Mouse (Mus musculus) c-Kit-positive CD71-positive TER-119-negative erythroid progenitor cells, embryonic 14.5 days (primary cell): ENCODE data around the gene Vgll4.
A peak's percentile ranks its signal among the peaks of the same experiment; 100 is the strongest.
"Not testable (repeated sequence)": the region's sequence is repeated elsewhere in the genome, so short reads cannot be mapped to it uniquely, and the experiment has no call there.

Experiments used
- DNase-seq: peaks from one replicate; pipeline ENCODE4 v3.0.0-alpha.2; 2013; ENCODE audit warnings: low read depth

Vgll4 gene

DNA sequence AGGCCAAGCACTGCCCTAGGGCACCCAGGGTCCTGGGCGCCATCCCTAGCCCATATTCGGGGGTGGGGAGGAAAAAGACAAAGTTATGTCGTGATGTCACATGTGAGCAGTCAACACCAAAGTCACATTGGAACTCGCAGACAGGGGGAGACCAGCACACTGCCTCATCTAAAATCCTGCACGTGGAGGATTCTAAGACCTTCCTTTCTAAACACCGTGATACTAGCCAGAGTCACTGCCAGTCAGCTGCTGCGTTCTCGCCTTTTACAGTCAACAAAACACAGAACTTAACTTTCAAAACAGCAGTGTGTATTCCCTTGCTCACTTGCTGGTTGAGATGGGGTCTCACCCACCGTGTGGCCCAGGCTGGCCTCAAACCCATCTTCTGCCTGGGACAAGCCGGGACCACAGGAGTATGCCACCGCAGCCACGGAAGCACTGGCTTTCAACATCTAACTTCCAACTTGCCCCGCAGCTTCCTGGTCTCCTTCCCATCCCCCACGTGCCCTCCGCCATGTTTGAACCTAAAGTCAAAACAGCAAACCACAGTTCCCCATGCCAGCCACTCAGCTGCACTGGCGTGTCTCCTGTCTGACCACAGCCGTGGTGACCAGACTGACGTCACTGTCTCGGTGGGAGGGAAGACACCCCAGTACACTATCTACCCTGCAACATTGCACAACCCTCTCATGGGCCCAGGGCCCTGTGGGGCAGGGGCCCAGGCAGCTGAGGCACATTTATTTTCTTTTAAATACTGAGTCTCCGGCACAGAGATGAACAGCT is 76.2 kb downstream of the Vgll4 start:
- no peak for DNase-seq

DNA sequence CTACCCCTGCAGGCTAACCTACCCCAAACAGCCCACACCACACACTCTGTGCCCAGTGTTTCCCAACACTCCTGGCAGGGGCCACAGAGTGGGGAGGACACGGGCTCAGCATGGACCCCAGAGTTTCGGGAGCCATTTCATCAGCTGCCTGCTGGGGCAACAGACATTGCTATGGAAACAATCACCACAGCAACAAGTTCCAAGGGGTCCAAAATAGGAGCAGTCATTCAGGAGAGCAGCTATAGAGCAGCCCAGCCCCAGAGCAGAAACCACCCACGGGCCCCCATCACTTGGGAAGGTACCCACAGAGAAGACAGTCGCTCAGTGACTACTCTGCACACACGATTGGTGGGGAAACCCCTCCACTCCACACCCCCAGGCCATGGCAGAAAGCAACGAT is 77.4 kb downstream of the Vgll4 start:
- DNase-seq: no peak

DNA sequence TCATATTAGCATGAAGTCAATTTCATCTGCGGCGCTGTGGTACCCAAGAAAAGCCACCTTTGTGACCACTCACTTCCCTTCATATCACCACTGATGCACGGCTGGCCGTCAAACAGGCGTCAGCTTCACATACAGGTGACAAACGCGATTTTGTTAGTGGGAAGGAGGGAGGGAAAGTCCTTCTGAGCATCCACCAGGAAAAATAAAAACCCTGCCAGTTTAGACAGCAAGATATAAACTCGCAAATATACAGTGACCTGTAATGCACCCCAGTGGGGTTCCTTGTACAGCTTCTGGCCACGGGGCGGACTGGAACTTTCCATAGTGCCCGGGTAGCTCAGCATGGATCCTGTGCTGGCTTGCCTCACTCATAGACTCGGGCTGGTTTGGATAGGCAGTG is 78.0 kb downstream of the Vgll4 start:
- DNase-seq: no peak

DNA sequence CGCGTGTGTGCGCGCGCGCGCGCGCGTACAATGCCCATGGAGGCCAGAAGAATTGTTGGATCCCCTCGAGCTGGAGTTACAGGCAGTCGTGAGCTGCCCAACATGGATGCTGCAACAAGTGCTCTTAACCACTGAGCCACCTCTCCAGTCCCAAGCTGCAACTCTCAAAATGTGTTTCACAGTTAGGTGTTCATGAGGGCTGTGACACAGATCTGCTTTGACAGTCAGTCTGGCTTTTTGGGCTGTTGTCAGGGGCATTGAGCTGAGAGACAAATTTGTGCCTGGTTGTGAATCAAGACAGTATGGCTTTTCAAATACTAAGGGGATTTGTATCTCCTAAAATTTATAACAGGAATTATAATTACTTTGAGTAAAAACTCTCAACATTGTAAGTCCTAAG is 78.5 kb downstream of the Vgll4 start:
- no peak for DNase-seq

DNA sequence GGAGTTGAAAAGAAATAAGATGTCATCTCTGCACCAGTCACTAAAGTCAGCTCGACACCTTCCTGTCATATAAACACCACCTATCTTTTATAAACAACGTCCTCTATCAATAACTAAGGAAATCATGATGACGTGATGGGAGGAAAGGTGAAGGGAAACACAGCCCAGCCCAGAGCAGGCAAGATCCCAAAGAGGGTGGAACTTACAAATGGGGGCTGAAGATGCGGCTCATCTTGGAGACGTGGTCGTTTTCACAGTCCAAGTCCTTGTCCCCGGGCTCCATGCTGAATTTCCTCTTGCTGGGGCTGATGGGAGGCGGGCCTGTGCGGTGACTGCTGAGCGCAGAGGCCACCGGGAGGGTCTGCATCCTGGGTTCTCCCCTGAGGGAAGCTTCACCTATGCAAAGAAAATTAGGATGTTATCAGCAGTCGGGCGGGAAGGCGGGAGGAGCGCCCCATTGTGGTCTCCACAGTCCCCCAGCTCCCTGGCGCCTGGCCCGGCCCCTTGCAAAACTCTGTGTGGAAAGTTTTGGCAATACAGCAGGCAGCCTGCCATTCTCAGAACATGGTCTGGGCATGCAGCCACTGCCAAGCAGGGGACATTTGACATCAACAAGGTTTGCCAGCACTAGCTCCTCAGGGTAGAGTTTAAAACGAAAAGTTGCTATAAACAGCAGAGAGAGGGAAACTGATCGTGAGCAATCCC is 79.2 kb downstream of the Vgll4 start:
- DNase-seq: no peak

GRCm38 (mm10) chr6:114889971-114890370 is 79.8 kb downstream of the Vgll4 start:
- DNase-seq: not testable (repeated sequence)

- no peak for DNase-seq
Measured at GRCm38 (mm10) chr6:114888922-114889321, 80.9 kb downstream of the Vgll4 start.

DNA sequence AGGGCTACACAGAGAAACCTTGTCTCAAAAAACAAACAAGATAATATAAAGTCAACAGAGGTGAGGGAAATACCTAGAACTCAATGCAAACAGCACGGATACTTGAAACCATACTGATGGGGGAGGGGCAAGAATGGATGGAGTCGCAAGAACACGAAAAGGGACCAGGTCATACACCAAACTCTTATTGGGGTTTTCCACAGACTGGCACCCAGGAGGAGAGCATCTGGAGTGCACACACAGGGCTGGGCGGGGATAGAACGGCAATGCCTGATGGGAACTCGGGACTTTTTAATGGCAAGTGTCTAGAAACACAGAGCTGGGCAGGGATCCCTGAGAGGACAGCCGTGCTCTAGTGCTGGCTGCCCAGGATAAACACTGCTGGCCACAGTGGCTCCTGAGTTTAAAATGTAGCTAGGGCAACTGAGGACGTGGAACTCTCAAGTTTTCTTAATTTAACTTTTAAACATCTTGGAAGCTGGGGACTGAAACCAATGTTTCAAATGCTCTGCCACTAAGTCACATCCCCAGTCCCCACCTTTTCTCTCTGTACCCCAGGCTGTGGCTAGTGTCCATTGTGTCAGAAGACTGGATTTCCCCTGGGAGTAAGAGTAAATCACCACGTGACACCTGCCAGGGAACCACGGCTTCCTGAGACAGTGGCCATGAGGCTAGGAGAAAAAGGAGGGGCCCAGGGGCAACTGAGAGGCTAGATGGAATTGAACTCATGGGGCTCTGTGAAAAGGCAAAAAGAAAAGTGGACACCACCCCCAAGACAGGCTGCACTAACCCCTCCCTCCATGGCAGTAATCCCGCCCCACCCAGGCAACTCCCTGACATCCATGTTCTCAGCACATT is 83.1 kb downstream of the Vgll4 start:
- no peak for DNase-seq

DNA sequence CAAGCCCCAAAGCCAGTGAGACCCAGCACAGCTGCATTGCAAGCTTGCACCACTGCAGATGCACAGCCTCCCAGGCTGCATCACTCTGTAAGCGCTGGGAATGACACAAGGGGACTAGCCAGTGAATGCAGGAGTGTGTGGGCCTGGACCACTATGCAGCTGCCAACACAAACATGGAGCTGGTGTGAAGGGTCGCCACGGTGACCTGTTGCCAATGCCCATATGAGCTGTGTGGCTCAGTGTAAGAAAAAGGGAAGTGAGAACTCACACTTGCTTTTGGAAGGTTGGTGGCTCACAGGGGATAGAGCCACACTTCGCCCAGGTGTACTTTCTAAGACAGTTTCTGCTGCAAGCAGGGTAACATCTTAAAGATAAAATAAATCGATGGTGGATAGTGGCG is 83.8 kb downstream of the Vgll4 start:
- DNase-seq: no peak

DNA sequence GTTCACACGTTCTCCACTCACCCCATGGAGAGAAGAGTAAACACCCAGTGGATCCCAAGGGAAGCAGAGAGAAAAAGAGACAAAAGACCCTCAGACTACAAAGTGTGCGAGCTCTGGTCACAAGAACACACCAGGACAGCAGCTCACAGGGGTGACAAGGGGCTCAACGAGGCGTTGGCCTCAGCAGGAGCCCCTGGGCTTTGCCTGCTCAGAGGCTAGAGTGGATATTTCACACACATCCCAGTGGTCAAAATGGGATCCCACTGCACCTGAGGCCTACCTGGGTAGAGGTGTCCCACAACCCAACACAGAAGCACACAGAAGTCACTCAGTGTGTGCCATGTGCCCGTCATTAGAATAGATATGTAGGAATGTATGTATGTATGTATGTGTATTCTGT is 84.7 kb downstream of the Vgll4 start:
- no peak for DNase-seq

DNA sequence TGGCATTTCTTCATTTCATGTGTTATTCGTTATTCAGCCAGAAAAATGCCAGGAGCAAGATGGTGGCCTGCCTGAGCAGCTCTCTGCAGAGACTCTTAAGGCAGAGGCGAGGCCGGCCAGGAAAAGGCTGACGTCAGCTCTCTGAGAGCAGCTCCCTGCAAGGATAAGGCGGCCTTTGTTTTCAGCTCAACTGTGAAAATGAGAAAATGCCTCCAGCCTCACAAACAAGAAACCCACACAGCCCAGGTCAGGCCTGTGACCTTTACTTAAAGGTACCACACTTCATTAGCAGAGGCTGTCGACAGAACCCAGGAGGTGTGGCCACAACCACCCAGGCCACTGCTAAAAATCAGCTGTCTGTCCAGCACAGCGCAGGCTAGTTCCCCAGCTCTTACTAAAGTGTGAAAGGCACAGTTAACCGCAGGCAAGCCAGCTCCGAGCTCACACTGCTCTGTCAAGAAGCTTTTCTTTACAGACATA is 86.5 kb downstream of the Vgll4 start:
- DNase-seq: no peak

DNA sequence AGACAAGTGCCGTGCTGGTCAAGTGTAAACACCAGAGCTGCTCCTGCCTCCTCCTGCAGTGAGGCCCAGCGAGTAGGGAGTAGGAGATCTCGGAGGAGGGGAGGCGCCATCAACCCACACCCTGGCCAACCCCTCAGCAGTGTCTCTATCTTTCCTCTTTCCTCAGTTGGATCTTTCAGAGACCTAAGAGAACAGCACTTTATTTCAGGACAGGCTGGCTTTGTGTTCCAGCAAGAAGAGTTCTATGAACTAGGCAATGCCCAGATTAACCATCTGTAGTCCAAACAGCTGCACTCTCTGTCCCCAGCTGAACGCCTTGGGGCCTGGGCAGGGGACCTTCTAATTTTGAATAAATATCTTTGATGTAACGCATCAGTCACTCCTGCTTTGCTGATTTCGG is 87.1 kb downstream of the Vgll4 start:
- DNase-seq: no peak

GRCm38 (mm10) chr6:114882212-114882611 is 87.6 kb downstream of the Vgll4 start:
- DNase-seq: no peak

DNA sequence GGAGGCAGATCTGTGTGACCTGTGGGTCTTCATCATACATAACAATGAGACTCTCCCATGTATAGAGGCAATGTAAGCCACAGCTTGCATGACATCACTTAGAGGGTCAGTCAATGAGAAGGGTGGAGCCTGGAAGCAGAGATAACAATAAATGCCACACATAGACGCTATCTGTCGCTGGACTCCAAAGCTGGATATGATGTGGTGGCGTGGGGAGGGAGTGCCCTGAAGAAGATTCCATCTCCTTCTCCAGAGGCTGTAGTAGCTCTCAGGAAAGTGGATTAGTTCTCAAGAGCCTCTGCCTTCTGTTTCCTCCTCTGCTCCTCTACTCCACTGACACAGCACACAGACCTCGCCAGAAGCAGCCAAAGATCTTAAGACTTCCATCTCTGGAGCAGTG is 89.0 kb downstream of the Vgll4 start:
- no peak for DNase-seq

- DNase-seq: no peak
Measured at GRCm38 (mm10) chr6:114878841-114879520, 90.8 kb downstream of the Vgll4 start.

DNA sequence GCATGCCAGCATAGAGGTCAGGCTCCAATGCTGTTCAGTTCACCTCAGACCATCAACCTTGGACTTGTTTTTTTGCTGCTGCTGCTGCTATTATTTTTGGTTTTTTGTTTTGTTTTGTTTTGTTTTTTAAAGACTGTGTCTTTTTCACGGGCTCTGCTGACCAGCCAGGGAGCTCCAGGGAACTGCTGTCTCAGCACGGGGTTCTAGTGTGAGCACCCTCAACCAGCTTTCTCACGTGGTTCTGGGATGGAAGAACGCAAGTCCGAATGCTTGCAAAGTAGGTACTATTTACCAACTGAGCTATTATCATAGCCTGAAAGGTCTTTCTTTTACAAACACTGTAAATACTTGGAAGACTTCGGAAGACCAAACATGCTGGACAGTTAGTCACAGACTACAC is 93.2 kb downstream of the Vgll4 start:
- DNase-seq: no peak

GRCm38 (mm10) chr6:114876033-114876432 is 93.8 kb downstream of the Vgll4 start:
- no peak for DNase-seq

DNA sequence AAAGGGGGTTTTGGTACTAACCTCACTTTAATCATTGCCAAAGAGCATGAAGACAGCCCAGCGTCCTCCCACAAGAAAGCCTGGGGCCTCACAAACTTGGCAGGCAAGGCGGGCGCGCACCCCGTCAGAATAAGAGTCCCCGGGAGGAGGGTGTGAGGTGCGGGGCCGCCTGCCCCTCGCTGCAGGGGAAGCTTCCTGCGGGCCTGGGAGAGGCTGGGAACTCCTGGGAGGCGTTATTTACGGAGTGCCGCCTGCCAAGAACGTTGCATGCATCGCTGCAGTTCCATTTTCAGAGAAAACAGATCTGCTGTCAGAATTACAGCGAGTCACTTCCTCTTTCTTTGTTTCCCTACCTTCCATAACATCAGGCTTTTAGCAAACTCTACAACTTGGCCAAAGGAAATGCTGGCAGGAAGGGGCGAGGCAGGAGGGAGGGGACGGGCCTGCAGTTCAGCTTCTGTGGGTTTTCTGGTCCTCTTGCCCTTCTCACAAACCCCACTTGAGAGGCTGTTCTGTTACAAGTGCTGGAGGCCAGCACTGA is 94.7 kb downstream of the Vgll4 start:
- DNase-seq: peak; percentile 74

DNA sequence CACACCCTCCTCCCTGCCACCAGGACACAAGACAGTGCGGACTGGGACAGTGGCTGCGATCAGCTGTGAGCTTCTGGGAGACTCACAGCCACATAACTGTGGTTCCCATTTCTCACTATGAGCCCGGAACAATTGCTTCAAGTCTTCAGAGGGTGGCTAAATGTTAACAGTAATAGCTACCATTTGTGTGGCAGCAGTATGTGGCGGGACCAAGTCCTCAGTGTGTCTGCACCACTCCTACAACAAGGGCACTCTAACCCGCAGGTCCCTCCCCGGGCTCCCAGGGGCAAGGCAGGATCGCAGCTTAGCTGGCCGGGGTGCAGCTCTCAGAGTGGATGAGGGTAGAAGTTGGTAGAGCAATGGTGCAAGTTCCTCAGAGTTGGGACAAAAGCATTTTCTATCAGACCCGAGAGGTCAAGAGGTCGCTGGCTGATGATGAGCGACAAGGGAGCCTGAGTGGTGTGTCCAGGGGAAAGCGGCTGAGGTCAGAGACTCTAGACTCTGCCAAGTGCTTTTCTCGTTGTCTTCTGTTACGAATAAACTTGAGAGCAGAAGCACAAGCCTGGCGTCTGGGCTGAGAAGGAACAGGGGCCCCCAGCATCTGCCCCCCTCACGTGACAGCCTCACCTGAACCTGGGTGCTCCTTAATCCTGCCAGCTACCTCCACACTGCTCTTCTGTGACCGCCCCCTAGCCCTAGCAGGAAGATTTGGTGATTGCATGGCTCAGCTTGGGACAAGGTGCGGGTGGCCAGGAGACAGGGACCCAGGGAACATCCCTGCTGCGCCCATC is 95.5 kb downstream of the Vgll4 start:
- no peak for DNase-seq

- DNase-seq: no peak
Measured at GRCm38 (mm10) chr6:114873808-114874137, 96.0 kb downstream of the Vgll4 start.
